Mouse (Mus musculus): ENCODE measurements at regions not wholly inside any gene's neighbourhood (a gene's known extent, or its start where the extent isn't known, plus 50 kb on each side); places are given as distances from the start of the nearest gene placed in this dataset.
"Not testable (repeated sequence)": the region's sequence is repeated elsewhere in the genome, so short reads cannot be mapped to it uniquely, and the experiment has no call there.

DNA sequence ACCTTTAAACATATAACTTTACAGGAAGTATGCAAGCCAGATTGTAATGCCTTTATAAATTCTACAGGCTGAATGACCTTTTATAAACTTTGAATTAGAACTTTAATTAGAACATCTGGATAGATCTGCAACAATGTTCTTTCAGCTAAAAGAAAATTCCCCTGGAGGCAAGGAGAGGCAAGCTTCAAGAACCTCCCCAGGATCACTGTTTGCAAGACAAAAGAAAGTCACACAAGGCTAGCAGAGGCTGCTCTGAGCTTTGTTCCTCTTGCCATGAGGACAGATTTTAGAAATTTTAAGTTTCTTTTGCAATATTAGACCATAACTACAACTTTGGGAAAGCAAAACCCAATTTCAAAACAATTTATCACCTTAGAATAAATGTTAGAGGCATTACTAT is 278.0 kb upstream of the 5730507C01Rik start:
- TF ChIP-seq GATA1 (IDR thresholded peaks at IDR 0.05; ENCODE audit: borderline replicate concordance, low read length); FLI1 (IDR thresholded peaks at IDR 0.05; ENCODE audit: low read length): not testable (repeated sequence)

Measured in megakaryocyte, embryonic 14.5 days (primary cell).